Mouse (Mus musculus) E14TG2a.4 (cell line): ENCODE results near the gene P2ry2.

Experiments used
- CTCF ChIP-seq: conservative IDR thresholded peaks from 2 replicates; pipeline ENCODE4 v1.5.1; 2014; ENCODE audit warnings: low read length
- NANOG ChIP-seq: IDR thresholded peaks from 2 replicates; pipeline ENCODE4 v1.6.1; 2014; ENCODE audit warnings: borderline replicate concordance, low read length, mixed read lengths

- no peak for TF ChIP-seq CTCF
- TF ChIP-seq NANOG: no peak
Measured at GRCm38 (mm10) chr7:100995951-100996350, 16.7 kb downstream of the P2ry2 start.
